Mouse (Mus musculus): Measurements from ENCODE around the gene Casp8ap2. TPM values are rescaled to one million over a fixed set of nuclear protein-coding genes. Genes with fewer than 3 reads are reported as not detected.
A peak's percentile ranks its signal among the peaks of the same experiment; 100 is the strongest.

Casp8ap2 gene
- polyA plus RNA-seq, 1 experiment, result 11.3 TPM

GRCm38 (mm10) chr4:32579850-32580249, 35.4 kb upstream of the Casp8ap2 start:
- Histone ChIP-seq H3K27ac (ENCODE audit: insufficient read depth, low read depth, low read length) (no peak overlapping the region), H3K4me3 (ENCODE audit: insufficient read depth, low read length) (no peak overlapping the region), H3K4me1 (ENCODE audit: control insufficient read depth, insufficient read depth, low read length) (peaks cover 3% of the 10 kb centered on the region)
- no peak for TF ChIP-seq CTCF (IDR thresholded peaks at IDR 0.05; ENCODE audit: low read depth, low read length)
- no peak for TF ChIP-seq POLR2A (IDR thresholded peaks at IDR 0.05; ENCODE audit: borderline replicate concordance, low read depth, low read length)

GRCm38 (mm10) chr4:32584181-32584580, 31.1 kb upstream of the Casp8ap2 start:
- no peak overlapping the region for H3K4me3 ChIP-seq (ENCODE audit: insufficient read depth, low read length)
- no peak overlapping the region for H3K27ac ChIP-seq (ENCODE audit: insufficient read depth, low read depth, low read length)
- peaks cover 6% of the 10 kb centered on the region; the same call in 1 of the 2 replicates for H3K4me1 ChIP-seq (ENCODE audit: control insufficient read depth, insufficient read depth, low read length)
- TF ChIP-seq CTCF (IDR thresholded peaks at IDR 0.05; ENCODE audit: low read depth, low read length) (no peak), POLR2A (IDR thresholded peaks at IDR 0.05; ENCODE audit: borderline replicate concordance, low read depth, low read length) (no peak)

- TF ChIP-seq CTCF (IDR thresholded peaks at IDR 0.05; ENCODE audit: low read depth, low read length) (peak; percentile 59; the same call in 1 of the 2 replicates), POLR2A (IDR thresholded peaks at IDR 0.05; ENCODE audit: borderline replicate concordance, low read depth, low read length) (no peak)
- Histone ChIP-seq H3K4me3 (ENCODE audit: insufficient read depth, low read length) (no peak overlapping the region), H3K4me1 (ENCODE audit: control insufficient read depth, insufficient read depth, low read length) (peaks cover 6% of the 10 kb centered on the region; the same call in 1 of the 2 replicates), H3K27ac (ENCODE audit: insufficient read depth, low read depth, low read length) (no peak overlapping the region)
These were observed 28.7 kb upstream of the Casp8ap2 start for GRCm38 (mm10) chr4:32586596-32586995.

GRCm38 (mm10) chr4:32587543-32587942, 27.7 kb upstream of the Casp8ap2 start:
- Histone ChIP-seq H3K4me3 (ENCODE audit: insufficient read depth, low read length) (no peak overlapping the region), H3K4me1 (ENCODE audit: control insufficient read depth, insufficient read depth, low read length) (peaks cover 6% of the 10 kb centered on the region; the same call in 1 of the 2 replicates), H3K27ac (ENCODE audit: insufficient read depth, low read depth, low read length) (no peak overlapping the region)
- TF ChIP-seq POLR2A (IDR thresholded peaks at IDR 0.05; ENCODE audit: borderline replicate concordance, low read depth, low read length) (no peak), CTCF (IDR thresholded peaks at IDR 0.05; ENCODE audit: low read depth, low read length) (no peak)

DNA sequence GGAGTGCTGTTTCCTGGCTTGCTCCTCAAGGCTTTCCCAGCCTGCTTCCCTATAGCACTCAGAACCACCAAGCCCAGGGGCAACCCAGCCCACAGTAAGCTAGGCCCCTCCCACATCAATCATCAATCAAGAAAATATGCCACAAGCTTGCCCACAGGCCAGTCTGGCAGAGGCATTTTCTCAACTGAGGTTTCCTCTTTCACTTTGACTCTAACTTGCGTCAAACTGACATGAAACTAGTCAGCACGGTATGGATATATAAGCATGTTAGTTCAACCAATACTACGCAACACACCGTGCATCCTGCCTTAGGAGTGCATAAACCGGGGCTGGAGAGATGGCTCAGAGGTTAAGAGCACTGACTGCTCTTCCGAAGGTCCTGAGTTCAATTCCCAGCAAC, 27.0 kb upstream of the Casp8ap2 start:
- Histone ChIP-seq H3K4me3 (ENCODE audit: insufficient read depth, low read length) (no peak overlapping the region; the same call in 1 of the 2 replicates), H3K4me1 (ENCODE audit: control insufficient read depth, insufficient read depth, low read length) (peaks cover 6% of the 10 kb centered on the region; the same call in 1 of the 2 replicates), H3K27ac (ENCODE audit: insufficient read depth, low read depth, low read length) (no peak overlapping the region)
- TF ChIP-seq POLR2A (IDR thresholded peaks at IDR 0.05; ENCODE audit: borderline replicate concordance, low read depth, low read length), result no peak
- TF ChIP-seq CTCF (IDR thresholded peaks at IDR 0.05; ENCODE audit: low read depth, low read length), result no peak

- Histone ChIP-seq H3K4me1 (ENCODE audit: control insufficient read depth, insufficient read depth, low read length) (no peaks in the 10 kb centered on the region), H3K4me3 (ENCODE audit: insufficient read depth, low read length) (no peak overlapping the region), H3K27ac (ENCODE audit: insufficient read depth, low read depth, low read length) (no peak overlapping the region)
- TF ChIP-seq CTCF (IDR thresholded peaks at IDR 0.05; ENCODE audit: low read depth, low read length) (no peak), POLR2A (IDR thresholded peaks at IDR 0.05; ENCODE audit: borderline replicate concordance, low read depth, low read length) (no peak)
These were observed 14.1 kb upstream of the Casp8ap2 start for GRCm38 (mm10) chr4:32601135-32601534.

GRCm38 (mm10) chr4:32602660-32603059, 12.6 kb upstream of the Casp8ap2 start, which contains the start of gene Gja10:
Gja10 (minus strand) TSS chr4:32602760.
- Histone ChIP-seq H3K27ac (ENCODE audit: insufficient read depth, low read depth, low read length) (no peak within 1 kb of the TSS), H3K4me3 (ENCODE audit: insufficient read depth, low read length) (no peak within 1 kb of the TSS), H3K4me1 (ENCODE audit: control insufficient read depth, insufficient read depth, low read length) (no peaks in the 10 kb centered on the region)
- TF ChIP-seq CTCF (IDR thresholded peaks at IDR 0.05; ENCODE audit: low read depth, low read length) (no peak), POLR2A (IDR thresholded peaks at IDR 0.05; ENCODE audit: borderline replicate concordance, low read depth, low read length) (no peak)

DNA sequence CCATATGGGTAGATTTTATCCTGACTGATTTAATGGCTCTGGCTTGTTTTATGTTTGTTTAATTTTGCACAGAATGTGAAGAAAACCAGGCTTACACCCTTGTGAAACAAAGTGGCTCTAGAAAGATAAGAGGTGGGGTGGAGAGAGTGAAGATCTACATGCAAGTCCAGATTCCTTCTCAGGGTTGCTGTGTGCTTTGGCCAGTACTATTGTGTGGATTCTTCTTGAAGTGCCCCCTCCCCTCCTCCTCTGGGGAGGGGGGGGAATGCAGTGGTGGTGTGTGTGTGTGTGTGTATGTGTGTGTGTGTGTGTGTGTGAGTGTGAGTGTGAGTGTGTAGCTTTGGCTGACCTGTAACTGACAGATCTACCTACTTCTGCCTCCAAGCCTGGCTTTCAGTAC, 6.4 kb downstream of the Casp8ap2 start:
- TF ChIP-seq POLR2A (IDR thresholded peaks at IDR 0.05; ENCODE audit: borderline replicate concordance, low read depth, low read length) (no peak), CTCF (IDR thresholded peaks at IDR 0.05; ENCODE audit: low read depth, low read length) (no peak)
- no peak overlapping the region for H3K4me3 ChIP-seq (ENCODE audit: insufficient read depth, low read length)
- no peak overlapping the region for H3K27ac ChIP-seq (ENCODE audit: insufficient read depth, low read depth, low read length)
- H3K4me1 ChIP-seq (ENCODE audit: control insufficient read depth, insufficient read depth, low read length), result peaks cover 17% of the 10 kb centered on the region

- no peak overlapping the region for H3K27ac ChIP-seq (ENCODE audit: insufficient read depth, low read depth, low read length)
- no peak for TF ChIP-seq CTCF (IDR thresholded peaks at IDR 0.05; ENCODE audit: low read depth, low read length)
- no peak for TF ChIP-seq POLR2A (IDR thresholded peaks at IDR 0.05; ENCODE audit: borderline replicate concordance, low read depth, low read length)
- 0 out of 2 replicates have a peak, but pooled peaks cover 3% of the 10 kb centered on the region for H3K4me1 ChIP-seq (ENCODE audit: control insufficient read depth, insufficient read depth, low read length)
- no peak overlapping the region for H3K4me3 ChIP-seq (ENCODE audit: insufficient read depth, low read length)
These were observed 36.4 kb downstream of the Casp8ap2 start for GRCm38 (mm10) chr4:32651669-32652068.

DNA sequence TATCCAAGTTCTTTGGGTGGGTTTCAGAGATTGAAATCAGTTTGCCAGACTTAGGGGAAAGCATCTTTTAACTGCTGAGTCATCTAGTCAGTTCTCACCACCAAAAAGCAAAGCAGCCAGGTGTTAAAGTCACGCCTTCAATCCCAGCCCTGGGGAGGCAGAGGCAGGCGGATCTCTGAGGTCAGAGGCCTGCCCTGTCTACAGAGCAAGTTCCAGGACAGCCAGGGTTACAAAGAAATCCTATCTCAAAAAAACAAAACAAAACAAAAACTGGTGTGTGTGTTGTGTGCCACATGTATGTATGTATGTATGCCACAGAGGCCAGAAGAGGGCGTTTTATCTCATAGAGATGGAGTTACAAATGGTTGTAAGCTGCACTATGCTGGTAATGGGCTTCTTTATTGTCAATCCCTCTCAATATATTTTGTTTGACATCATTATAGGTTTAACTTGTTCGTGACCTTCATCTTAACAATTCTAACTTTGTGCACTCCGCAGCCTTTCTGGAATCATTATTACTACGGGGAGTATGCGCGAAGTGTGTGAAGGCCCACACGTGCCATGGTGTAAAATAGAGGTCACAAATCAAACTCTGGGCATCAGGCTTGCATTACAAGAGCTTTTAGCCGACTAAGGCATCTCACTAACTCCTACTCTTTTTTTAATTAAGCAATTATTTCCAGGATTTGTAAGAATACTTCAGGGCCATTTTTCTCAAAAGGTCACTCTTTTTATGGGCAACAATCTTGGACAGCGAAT, 41.1 kb downstream of the Casp8ap2 start:
- peaks cover 9% of the 10 kb centered on the region for H3K4me1 ChIP-seq (ENCODE audit: control insufficient read depth, insufficient read depth, low read length)
- H3K27ac ChIP-seq (ENCODE audit: insufficient read depth, low read depth, low read length), result peak overlapping the region; percentile 62
- TF ChIP-seq POLR2A (IDR thresholded peaks at IDR 0.05; ENCODE audit: borderline replicate concordance, low read depth, low read length), result no peak
- TF ChIP-seq CTCF (IDR thresholded peaks at IDR 0.05; ENCODE audit: low read depth, low read length), result no peak
- H3K4me3 ChIP-seq (ENCODE audit: insufficient read depth, low read length), result peak overlapping the region; percentile 72

Measured in bone marrow macrophage, adult 2 months (primary cell).